Comparison of ENCODE assay signal across 9 mouse cellular contexts in the genomic region with DNA sequence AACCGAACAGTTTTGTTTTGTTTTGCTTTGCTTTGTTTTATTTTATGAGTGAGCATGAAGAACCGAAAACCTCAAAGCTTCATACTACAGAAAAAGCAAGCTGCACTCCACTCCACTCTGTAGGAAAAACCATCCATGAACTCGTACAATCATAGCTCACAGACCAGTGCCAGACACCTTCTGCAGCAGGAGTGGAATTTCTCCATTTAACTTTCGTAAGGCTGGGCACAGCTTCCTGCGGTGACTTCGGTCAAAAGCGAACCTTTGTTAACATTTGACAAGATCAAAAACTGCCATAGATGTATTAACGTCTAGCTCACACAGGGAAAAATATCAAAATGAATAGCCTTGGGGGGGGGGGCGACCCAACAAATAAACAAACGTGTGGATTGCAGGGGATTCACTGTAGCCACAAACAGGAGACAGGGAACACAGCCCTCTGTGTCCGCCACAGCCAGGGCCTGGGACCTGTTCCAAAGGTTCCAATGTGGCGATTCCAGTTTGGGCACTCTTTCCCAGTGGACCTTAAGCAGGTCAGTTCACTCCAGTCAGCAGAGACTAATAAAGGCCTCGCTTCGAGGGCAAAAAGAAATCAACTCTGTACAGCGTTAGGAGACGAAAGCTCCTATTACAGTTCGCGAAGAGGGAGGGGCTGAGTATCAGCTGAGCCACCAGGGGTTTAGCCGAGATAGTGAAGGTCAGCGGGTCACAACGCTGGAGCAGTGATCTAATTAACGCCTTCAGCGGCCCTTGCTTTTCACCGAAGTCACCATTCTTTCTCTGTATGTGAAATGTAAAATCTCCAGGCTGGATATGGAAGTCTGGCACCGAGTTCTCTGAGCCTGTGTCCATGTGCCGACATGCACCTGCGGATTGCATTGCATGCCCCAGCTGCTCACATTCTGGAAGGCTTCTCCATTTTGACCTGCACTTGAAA.
DNase-seq lines count a peak whose midpoint lies in the region; ATAC-seq lines count a peak whose summit lies in the region.
"Had no signal": no experiment of that assay in that cellular context is flagged by ENCODE, and none has a peak within 500 bp of the region (broad histone marks: within the 10 kb centered on the region; RNA-seq: fewer than 3 reads in every experiment).

No protein-coding gene starts in this region.

- H3K4me3 ChIP-seq in forebrain, embryonic 16.5 days (replicated peaks; ENCODE audit: low read length) = no peak overlapping the region
- H3K4me3 ChIP-seq in hindbrain, embryonic 14.5 days (replicated peaks; ENCODE audit: low read length) = no peak overlapping the region
- peak overlapping the region; percentile 14; the same call in 1 of the 2 replicates for H3K4me3 ChIP-seq in limb, embryonic 12.5 days (replicated peaks)
- no peak overlapping the region for H3K4me3 ChIP-seq in midbrain, embryonic 11.5 days (ENCODE audit: low read depth, low read length)

- 0 out of 2 replicates have a peak, but pooled peaks cover 3% of the 10 kb centered on the region for H3K27me3 ChIP-seq in forebrain, embryonic 16.5 days (replicated peaks; ENCODE audit: control insufficient read depth, insufficient read depth, low read length)
- no peaks in the 10 kb centered on the region for H3K27me3 ChIP-seq in hindbrain, embryonic 14.5 days (ENCODE audit: control insufficient read depth, insufficient read depth, low read length)
- H3K27me3 ChIP-seq in limb, embryonic 12.5 days = no peaks in the 10 kb centered on the region
- no peaks in the 10 kb centered on the region for H3K27me3 ChIP-seq in midbrain, embryonic 11.5 days (ENCODE audit: control insufficient read depth, insufficient read depth, low read length)
- H3K27me3 ChIP-seq: Patski had no signal

- H3K4me1 ChIP-seq in forebrain, embryonic 16.5 days (replicated peaks; ENCODE audit: control insufficient read depth, insufficient read depth, low read length) = peaks cover 10% of the 10 kb centered on the region
- peaks cover 17% of the 10 kb centered on the region for H3K4me1 ChIP-seq in hindbrain, embryonic 14.5 days (replicated peaks; ENCODE audit: control insufficient read depth, insufficient read depth, low read length)
- peaks cover 23% of the 10 kb centered on the region for H3K4me1 ChIP-seq in limb, embryonic 12.5 days (replicated peaks)
- peaks cover 9% of the 10 kb centered on the region; the same call in 1 of the 2 replicates for H3K4me1 ChIP-seq in midbrain, embryonic 11.5 days (ENCODE audit: control insufficient read depth, insufficient read depth, low read length)

- DNase-seq in MN1 (ENCODE audit: low spot score) = peak; percentile 49
- DNase-seq in cerebellum, adult 18-20 months = peak; percentile 44 to 48
- no peak for DNase-seq in hindbrain, embryonic 14.5 days (ENCODE audit: low spot score)
- DNase-seq in midbrain, embryonic 11.5 days (ENCODE audit: low spot score, missing footprints) = peak; percentile 88
- DNase-seq in urinary bladder, adult 2 months (ENCODE audit: low spot score) = peak; percentile 31

- no peaks in the 10 kb centered on the region for H3K9me3 ChIP-seq in forebrain, embryonic 16.5 days (ENCODE audit: control insufficient read depth, low read length)
- no peaks in the 10 kb centered on the region for H3K9me3 ChIP-seq in hindbrain, embryonic 14.5 days (ENCODE audit: control insufficient read depth, low read length)
- H3K9me3 ChIP-seq in limb, embryonic 12.5 days = 0 out of 2 replicates have a peak, but pooled peaks cover under 1% of the 10 kb centered on the region
- H3K9me3 ChIP-seq in midbrain, embryonic 11.5 days (ENCODE audit: control insufficient read depth, low read length) = no peaks in the 10 kb centered on the region

- H3K9ac ChIP-seq in forebrain, embryonic 16.5 days (replicated peaks; ENCODE audit: low read depth, low read length) = no peak overlapping the region
- no peak overlapping the region for H3K9ac ChIP-seq in hindbrain, embryonic 14.5 days
- H3K9ac ChIP-seq in limb, embryonic 12.5 days (replicated peaks) = no peak overlapping the region
- H3K9ac ChIP-seq in midbrain, embryonic 11.5 days (ENCODE audit: low read length) = 0 out of 2 replicates have a peak overlapping the region, but pooled peaks have one; percentile 28

- H3K27ac ChIP-seq in forebrain, embryonic 16.5 days (ENCODE audit: low read length) = no peak overlapping the region
- no peak overlapping the region; the same call in 1 of the 2 replicates for H3K27ac ChIP-seq in hindbrain, embryonic 14.5 days
- peak overlapping the region; percentile 62; the same call in 1 of the 2 replicates for H3K27ac ChIP-seq in limb, embryonic 12.5 days
- H3K27ac ChIP-seq in midbrain, embryonic 11.5 days (ENCODE audit: low read depth, low read length) = no peak overlapping the region

- no peaks in the 10 kb centered on the region for H3K36me3 ChIP-seq in forebrain, embryonic 16.5 days (ENCODE audit: control insufficient read depth, insufficient read depth)
- no peaks in the 10 kb centered on the region for H3K36me3 ChIP-seq in hindbrain, embryonic 14.5 days (replicated peaks; ENCODE audit: control insufficient read depth, insufficient read depth)
- no peaks in the 10 kb centered on the region for H3K36me3 ChIP-seq in limb, embryonic 12.5 days
- no peaks in the 10 kb centered on the region for H3K36me3 ChIP-seq in midbrain, embryonic 11.5 days (ENCODE audit: control insufficient read depth, insufficient read depth, low read length)

- peak overlapping the region; percentile 11; the same call in 1 of the 2 replicates for H3K4me2 ChIP-seq in forebrain, embryonic 16.5 days (ENCODE audit: low read length)
- H3K4me2 ChIP-seq in hindbrain, embryonic 14.5 days (replicated peaks) = peak overlapping the region; percentile 43
- peak overlapping the region; percentile 50 for H3K4me2 ChIP-seq in limb, embryonic 12.5 days
- H3K4me2 ChIP-seq in midbrain, embryonic 11.5 days = peak overlapping the region; percentile 15

- 0 out of 2 replicates have a peak, but pooled peaks have one; percentile 31 for ATAC-seq in forebrain, embryonic 16.5 days
- peak; percentile 59; the same call in 1 of the 2 replicates for ATAC-seq in hindbrain, embryonic 14.5 days (ENCODE audit: low FRiP score)
- 0 out of 2 replicates have a peak, but pooled peaks have one; percentile 50 for ATAC-seq in limb, embryonic 12.5 days (ENCODE audit: insufficient number of reproducible peaks, insufficient read depth, low FRiP score, low TSS enrichment, low read depth)
- peak; percentile 78 for ATAC-seq in midbrain, embryonic 11.5 days (ENCODE audit: low FRiP score)
- ATAC-seq in granulocyte monocyte progenitor cell, adult 5-6 weeks (replicated peaks; ENCODE audit: poor library complexity, severe bottlenecking) = no peak; the same call in 1 of the 2 replicates

- 18% methylated on average over 27 of the region's 27 CpGs for WGBS in forebrain, embryonic 16.5 days
- 18% methylated on average over 27 of the region's 27 CpGs for WGBS in hindbrain, embryonic 14.5 days
- 15% methylated on average over 27 of the region's 27 CpGs for WGBS in limb, embryonic 12.5 days
- WGBS in midbrain, embryonic 11.5 days = 20% methylated on average over 27 of the region's 27 CpGs
